Mouse (Mus musculus): Measurements from ENCODE around the gene Olfr981.

DNA sequence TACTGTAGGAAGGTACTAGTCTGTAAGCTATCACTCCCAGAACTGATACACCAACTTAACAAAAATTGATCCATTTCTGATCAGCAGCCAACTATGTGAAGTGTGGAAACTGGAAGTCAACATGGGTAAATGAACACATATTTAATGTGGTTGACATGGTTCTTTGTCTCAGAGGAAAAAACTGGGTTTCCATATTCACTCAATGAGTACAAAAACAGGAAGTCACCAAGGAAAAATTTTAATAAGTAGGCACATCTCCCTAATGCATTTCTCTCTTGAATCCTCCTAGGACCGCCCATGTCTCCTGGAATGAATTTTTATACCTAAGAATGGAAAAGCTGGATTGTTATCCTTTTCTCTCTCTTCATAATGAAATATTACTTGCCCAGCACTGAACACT lies 11.8 kb upstream of the Olfr981 start, which contains the start of gene Olfr980:
- TF ChIP-seq NANOG (IDR thresholded peaks at IDR 0.05; ENCODE audit: borderline replicate concordance, low read length) (no peak), CTCF (conservative IDR thresholded peaks at IDR 0.05; ENCODE audit: low read length) (no peak), POU5F1 (IDR thresholded peaks at IDR 0.05; ENCODE audit: borderline replicate concordance, low read length) (no peak)

All from E14TG2a.4 (cell line).